Mouse (Mus musculus) bone marrow macrophage, adult 2 months (primary cell): ENCODE data around the gene Celf5. TPM values are rescaled to one million over a fixed set of nuclear protein-coding genes. Genes with fewer than 3 reads are reported as not detected.

Experiments used
- H3K27ac ChIP-seq: 2 replicates; pipeline ENCODE4 v1.5.1; 2012; ENCODE audit warnings: low read depth, low read length; ENCODE audit not compliant: insufficient read depth
- H3K4me1 ChIP-seq: 2 replicates; pipeline ENCODE4 v1.6.1; 2012; ENCODE audit warnings: low read length; ENCODE audit not compliant: control insufficient read depth, insufficient read depth
- H3K4me3 ChIP-seq: 2 replicates; pipeline ENCODE4 v1.5.1; 2012; ENCODE audit warnings: mild to moderate bottlenecking, low read length, moderate library complexity; ENCODE audit not compliant: insufficient read depth
- CTCF ChIP-seq: IDR thresholded peaks from 2 replicates; pipeline ENCODE4 v1.5.1; 2012; ENCODE audit warnings: low read depth, mild to moderate bottlenecking, low read length, moderate library complexity
- POLR2A ChIP-seq: IDR thresholded peaks from 2 replicates; pipeline ENCODE4 v1.6.1; 2012; ENCODE audit warnings: mild to moderate bottlenecking, low read depth, low read length, borderline replicate concordance
- polyA plus RNA-seq: library from polyadenylated mRNA; stranded (reverse); fragments of >200 nt; gene quantifications from 2 replicates; pipeline ENCODE4 v1.2.4, GENCODE M21; 2012; ENCODE audit not compliant: missing spikeins, insufficient read depth, insufficient read length

Gene Celf5
- polyA plus RNA-seq, result not detected in 2 replicates

DNA sequence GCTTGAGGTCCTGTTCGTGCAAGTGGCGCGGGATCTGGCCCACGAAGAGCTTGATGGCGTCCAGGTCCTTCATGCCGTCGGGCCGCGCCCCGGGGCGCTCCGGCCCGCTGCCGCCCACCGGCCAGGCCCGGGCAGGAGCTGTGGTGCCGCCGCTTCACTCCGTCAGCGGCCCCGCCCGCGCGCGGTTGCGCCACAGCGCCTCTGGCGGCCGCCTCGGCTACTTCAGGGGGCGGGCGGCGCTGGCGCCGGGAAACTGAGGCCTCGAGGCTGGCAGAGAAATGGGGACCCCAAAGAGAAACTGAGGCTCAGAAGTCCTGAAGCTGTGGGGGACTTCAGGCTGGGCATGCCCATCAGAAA, at the start of gene Celf5:
Gene Celf5 (minus strand): TSS at position 177 of the 357 bp plus-strand sequence.
- Histone ChIP-seq H3K27ac (no peak within 1 kb of the TSS), H3K4me1 (no peaks in the 10 kb centered on the region), H3K4me3 (peak within 1 kb of the TSS; percentile 61)
- TF ChIP-seq CTCF (peak; percentile 60), POLR2A (no peak)

DNA sequence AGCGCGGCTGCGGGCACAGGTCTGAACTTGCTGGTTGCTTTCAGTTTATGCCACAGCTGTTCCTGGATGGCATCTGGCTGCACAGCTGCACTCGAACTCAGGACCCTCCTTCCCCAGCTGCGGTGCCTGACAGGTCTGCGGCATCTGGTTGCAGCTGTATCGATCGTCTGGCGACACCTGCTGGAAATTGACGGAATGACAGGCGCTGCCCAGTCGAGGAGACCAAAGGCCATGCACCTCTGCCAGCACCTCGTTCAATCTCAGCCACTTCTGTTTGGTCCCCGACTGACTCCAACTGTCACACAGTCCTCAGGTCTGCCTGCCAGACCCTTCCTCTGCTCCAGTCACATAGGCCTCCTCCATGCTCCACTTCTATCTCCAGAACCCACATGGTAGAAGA, 44.3 kb upstream of the Celf5 start:
- TF ChIP-seq POLR2A (no peak), CTCF (peak; percentile 71)
- peaks cover 11% of the 10 kb centered on the region for H3K4me1 ChIP-seq
- H3K4me3 ChIP-seq, result no peak overlapping the region
- no peak overlapping the region for H3K27ac ChIP-seq

DNA sequence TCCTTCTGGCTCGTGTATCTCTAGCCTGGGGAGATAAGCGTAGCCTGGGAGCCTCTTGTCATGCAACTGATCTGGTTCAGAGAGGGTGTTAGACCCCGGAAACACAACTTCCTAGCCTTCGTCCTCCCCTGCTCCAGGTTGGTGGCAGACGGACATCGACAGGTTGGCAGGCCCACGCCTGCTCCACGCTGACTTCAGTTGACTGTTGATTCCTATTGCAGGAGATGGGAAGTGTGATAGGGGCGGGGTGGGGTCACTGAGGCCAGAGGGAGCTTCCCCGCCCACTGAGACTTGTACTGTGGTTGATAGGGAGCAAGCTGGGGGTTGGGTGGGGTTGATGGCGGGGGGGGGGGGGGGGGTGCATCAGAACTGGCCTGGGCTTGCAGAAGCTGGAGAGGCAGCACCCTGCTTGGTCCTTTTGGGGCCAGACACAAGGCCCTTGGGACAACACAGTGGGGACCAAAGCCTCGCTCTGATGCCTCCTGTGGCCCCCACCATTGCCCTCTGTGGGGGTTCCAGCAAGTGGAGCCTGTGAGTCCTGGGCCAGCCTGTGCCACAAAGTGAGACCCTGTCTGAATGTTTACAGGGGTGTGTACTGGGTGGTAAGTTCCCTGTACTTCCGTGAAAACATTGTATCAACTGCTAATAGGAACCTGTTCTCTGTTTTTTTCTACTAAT, 42.6 kb upstream of the Celf5 start:
- H3K4me1 ChIP-seq, result peaks cover 23% of the 10 kb centered on the region
- H3K27ac ChIP-seq, result no peak overlapping the region
- H3K4me3 ChIP-seq, result no peak overlapping the region
- no peak for TF ChIP-seq POLR2A
- no peak for TF ChIP-seq CTCF

DNA sequence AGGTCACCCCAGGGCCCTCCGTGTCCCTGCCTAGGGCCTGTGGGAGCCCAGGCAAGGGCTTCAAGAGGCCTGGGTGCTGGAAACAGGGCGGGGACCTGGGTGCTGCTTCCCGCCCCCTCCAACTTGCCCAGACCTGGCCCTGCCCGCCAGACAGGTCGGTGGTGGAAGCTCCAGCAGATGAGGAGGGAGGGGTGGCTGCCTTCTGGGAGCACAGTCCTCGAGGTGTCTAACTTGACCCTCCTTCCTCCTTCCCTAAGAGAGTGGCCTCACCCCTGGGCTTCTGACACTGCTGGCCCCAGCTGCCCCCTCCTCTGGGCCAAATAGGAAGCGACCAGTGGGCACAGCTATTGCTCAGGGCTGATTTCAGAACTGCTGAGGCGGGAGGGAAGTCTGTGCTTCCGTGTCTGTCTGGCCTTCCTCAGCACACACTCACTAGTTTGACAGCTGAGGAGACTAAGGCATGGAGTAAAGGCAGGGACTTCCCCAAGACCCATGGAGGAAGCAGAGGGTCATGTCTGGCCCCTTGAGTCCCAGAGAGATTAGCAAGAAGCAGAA, 41.6 kb upstream of the Celf5 start, which contains the start of gene Gna15:
Gene Gna15 (minus strand): TSS at position 175 of the 555 bp plus-strand sequence.
- Histone ChIP-seq H3K4me3 (peak within 1 kb of the TSS; percentile 70), H3K4me1 (peaks cover 30% of the 10 kb centered on the region), H3K27ac (peak within 1 kb of the TSS; percentile 85)
- TF ChIP-seq CTCF (no peak; the same call in 1 of the 2 replicates), POLR2A (no peak)

DNA sequence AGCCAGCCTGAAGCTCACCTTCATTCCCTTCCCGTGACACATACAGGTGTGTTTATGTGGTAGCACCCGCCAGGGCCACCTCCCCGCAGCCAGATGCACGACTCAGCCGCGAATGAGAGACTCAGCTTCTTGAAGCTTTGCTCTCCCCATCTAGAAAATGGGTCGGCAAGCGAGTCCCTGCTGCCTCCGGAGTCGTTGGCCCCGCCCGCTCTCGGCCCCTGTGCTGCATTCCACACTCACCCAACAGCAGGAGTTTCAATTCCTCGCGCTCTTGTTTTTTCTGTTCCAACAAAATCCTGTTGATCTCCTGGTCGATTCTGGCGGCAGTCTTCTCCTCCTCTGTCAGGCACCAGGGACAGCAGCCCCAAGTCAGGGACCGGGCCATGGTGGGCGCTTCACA, 41.1 kb upstream of the Celf5 start:
- Histone ChIP-seq H3K4me1 (peaks cover 35% of the 10 kb centered on the region), H3K4me3 (peak overlapping the region; percentile 70), H3K27ac (peak overlapping the region; percentile 85)
- no peak for TF ChIP-seq POLR2A
- TF ChIP-seq CTCF, result no peak

DNA sequence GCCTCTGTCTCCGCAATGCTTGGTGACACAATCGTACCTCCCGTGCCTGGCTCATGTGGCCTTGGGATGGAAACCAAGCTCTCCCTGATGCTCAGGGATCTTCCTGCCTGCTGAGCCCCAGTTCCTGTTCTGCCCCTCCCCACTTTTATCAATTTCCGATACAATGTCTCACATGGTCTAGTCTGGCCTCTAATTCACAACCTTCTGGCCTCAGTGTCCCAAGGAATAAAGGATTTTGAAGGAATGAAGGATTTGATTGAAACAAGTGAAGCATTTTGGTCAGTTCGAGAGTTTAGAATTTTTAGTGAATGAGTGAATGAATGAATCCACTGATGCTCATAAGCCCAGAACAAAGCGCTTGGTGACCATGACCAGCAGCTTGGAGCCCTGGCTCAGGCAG, 40.6 kb upstream of the Celf5 start:
- Histone ChIP-seq H3K4me3 (peak overlapping the region; percentile 70), H3K27ac (peak overlapping the region; percentile 85), H3K4me1 (peaks cover 38% of the 10 kb centered on the region)
- TF ChIP-seq POLR2A, result no peak
- TF ChIP-seq CTCF, result no peak

DNA sequence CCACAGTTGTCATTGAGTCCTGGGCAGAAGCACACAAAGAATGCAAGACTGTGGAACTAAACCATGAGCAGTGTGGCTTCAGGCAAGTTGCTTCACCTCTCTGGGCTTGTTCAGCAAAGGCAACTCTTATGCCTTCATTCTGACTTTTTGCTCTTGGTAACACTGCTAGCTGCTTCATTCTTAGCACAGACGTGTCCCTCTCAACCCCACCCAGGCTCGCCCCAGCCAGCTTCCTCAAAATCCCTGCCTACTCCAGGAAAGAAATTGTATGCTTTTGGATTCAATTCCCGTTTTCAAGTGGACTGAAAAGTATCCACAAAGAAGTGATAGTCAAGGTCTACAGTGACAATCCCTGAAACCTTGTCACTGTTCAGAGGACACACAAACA, 37.5 kb upstream of the Celf5 start:
- Histone ChIP-seq H3K4me3 (peak overlapping the region; percentile 33), H3K27ac (peak overlapping the region; percentile 91), H3K4me1 (peaks cover 49% of the 10 kb centered on the region)
- TF ChIP-seq CTCF (no peak), POLR2A (no peak)

DNA sequence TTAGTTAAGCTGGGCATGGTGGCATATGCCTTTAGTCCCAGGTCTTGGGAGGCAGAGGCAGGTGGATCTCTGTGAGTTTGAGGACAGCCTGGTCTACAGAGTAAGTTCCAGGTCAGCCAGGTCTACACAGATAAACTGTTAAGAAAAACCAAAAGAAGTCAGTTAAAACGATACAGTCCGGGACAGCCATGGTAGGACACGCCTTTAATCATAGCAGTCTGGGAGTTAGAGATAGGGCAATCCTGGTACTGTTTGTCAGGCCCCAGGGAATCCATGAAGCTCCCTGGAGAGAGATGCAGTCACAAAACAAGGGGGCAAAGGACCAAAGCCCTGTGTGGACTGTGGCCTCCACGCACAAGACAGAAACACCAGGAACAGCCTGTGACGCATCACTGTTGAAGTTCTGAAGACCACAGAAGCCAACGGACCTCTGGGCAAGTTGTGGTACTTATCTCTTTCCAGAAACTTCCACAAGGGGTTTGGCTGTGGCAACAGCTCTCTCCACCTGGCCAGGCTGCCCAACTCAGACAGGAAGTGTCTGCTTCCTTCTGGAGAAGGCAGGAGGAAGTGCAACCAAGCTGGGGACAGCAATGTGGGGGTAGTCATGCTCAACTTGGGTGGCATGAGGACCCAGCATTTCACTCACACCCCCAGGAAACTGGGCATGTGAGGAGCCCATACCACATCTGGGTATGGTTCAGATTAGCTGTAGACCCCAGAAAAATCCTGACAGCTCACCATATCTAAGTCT, 36.9 kb upstream of the Celf5 start:
- H3K27ac ChIP-seq, result peak overlapping the region; percentile 91
- peaks cover 43% of the 10 kb centered on the region for H3K4me1 ChIP-seq
- peak overlapping the region; percentile 33 for H3K4me3 ChIP-seq
- TF ChIP-seq CTCF (no peak), POLR2A (no peak)

DNA sequence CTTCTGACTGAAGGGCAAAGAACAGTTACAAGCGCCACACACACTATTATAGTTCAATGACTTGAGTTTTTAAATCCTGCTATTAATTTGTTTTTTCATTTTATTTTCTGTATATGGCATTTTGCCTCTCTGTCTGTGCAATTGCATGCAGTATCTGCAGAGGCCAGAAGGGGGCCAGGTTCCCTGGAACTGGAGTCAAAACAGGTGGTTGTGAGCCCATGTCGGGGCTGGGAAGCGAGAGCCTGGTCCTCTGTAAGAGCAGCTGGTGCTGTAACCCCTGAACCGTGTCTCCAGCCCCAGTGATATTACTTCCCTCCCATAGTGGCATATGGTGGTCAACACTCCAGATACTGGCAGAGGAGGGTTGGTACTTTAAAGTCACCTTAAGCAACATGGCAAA, 36.0 kb upstream of the Celf5 start:
- H3K4me1 ChIP-seq, result peaks cover 43% of the 10 kb centered on the region
- peak; percentile 48; the same call in 1 of the 2 replicates for TF ChIP-seq CTCF
- TF ChIP-seq POLR2A, result no peak
- H3K27ac ChIP-seq, result no peak overlapping the region
- no peak overlapping the region for H3K4me3 ChIP-seq

DNA sequence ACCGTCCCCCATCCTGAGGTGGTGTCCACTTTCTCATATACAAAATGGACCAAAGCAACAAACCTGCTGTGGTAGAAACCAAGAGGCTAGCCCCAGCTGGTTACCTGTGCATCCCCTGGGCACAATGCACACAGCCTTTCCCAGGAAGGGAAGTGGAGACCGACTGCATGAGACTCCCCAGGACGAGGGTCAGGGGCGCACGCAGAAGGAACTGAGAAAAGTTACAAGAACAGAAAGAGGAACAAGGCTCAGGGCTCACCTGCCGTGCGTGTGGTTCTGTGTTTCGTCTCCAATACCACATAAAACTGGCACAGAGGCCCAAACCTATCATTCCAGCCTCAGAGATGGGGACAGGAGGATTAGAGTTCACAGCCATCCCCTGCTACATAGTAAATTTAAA, 34.7 kb upstream of the Celf5 start:
- no peak overlapping the region for H3K4me3 ChIP-seq
- no peak overlapping the region for H3K27ac ChIP-seq
- TF ChIP-seq POLR2A (no peak), CTCF (no peak)
- peaks cover 41% of the 10 kb centered on the region for H3K4me1 ChIP-seq
